Mouse (Mus musculus) gonadal fat pad, adult 2 months (tissue): ENCODE results near the gene Mfge8. TPM values are rescaled to one million over a fixed set of nuclear protein-coding genes. Genes with fewer than 3 reads are reported as not detected.

Experiments
- DNase-seq: peaks from one replicate; pipeline ENCODE4 v3.0.0-alpha.2; 2012; ENCODE audit warnings: low read depth
- polyA plus RNA-seq: library from polyadenylated mRNA; depleted of rRNA; stranded (reverse); fragments of >200 nt; gene quantifications from 2 replicates; pipeline ENCODE4 v1.2.3, GENCODE M21; 2012; rRNA removed

Gene Mfge8
- 3,925 and 6,021 TPM in 2 replicates for polyA plus RNA-seq

- no peak for DNase-seq
Observed at GRCm38 (mm10) chr7:79148711-79149266, at the start of gene Mfge8. Gene Mfge8 (minus strand): TSS chr7:79149060.

GRCm38 (mm10) chr7:79194560-79195413 is 45.9 kb upstream of the Mfge8 start:
- no peak for DNase-seq

GRCm38 (mm10) chr7:79193936-79194335 is 45.1 kb upstream of the Mfge8 start:
- DNase-seq: no peak

GRCm38 (mm10) chr7:79191501-79191900 is 42.6 kb upstream of the Mfge8 start:
- DNase-seq: no peak

- DNase-seq: no peak
Observed at GRCm38 (mm10) chr7:79190592-79190991, 41.7 kb upstream of the Mfge8 start.

- no peak for DNase-seq
Observed at GRCm38 (mm10) chr7:79189211-79189610, 40.4 kb upstream of the Mfge8 start.

- no peak for DNase-seq
Observed at GRCm38 (mm10) chr7:79187591-79187990, 38.7 kb upstream of the Mfge8 start.

GRCm38 (mm10) chr7:79183417-79183816 is 34.6 kb upstream of the Mfge8 start:
- no peak for DNase-seq

- DNase-seq: no peak
Observed at GRCm38 (mm10) chr7:79173800-79174199, 24.9 kb upstream of the Mfge8 start.

- DNase-seq: no peak
Observed at GRCm38 (mm10) chr7:79171782-79172181, 22.9 kb upstream of the Mfge8 start.

GRCm38 (mm10) chr7:79167006-79167562 is 18.2 kb upstream of the Mfge8 start:
- DNase-seq: no peak

- DNase-seq: no peak
Observed at GRCm38 (mm10) chr7:79159406-79159805, 10.5 kb upstream of the Mfge8 start.

GRCm38 (mm10) chr7:79149522-79149921 is 662 bp upstream of the Mfge8 start:
- DNase-seq: peak; percentile 80

- DNase-seq: no peak
Observed at GRCm38 (mm10) chr7:79147931-79148653, 768 bp downstream of the Mfge8 start.

GRCm38 (mm10) chr7:79147011-79147837 is 1.6 kb downstream of the Mfge8 start:
- DNase-seq: no peak

GRCm38 (mm10) chr7:79140897-79141296 is 8.0 kb downstream of the Mfge8 start:
- DNase-seq: no peak

- DNase-seq: no peak
Observed at GRCm38 (mm10) chr7:79139891-79140591, 8.8 kb downstream of the Mfge8 start.

- no peak for DNase-seq
Observed at GRCm38 (mm10) chr7:79139328-79139824, 9.5 kb downstream of the Mfge8 start.

- no peak for DNase-seq
Observed at GRCm38 (mm10) chr7:79133391-79133790, 15.5 kb downstream of the Mfge8 start.

GRCm38 (mm10) chr7:79130843-79131444 is 17.9 kb downstream of the Mfge8 start, which contains the start of gene Hapln3:
Gene Hapln3 (minus strand): TSS chr7:79131018.
- no peak for DNase-seq
